Mouse (Mus musculus) limb, embryonic 14.5 days (tissue): ENCODE measurements around the gene Shank3. TPM values are rescaled to one million over a fixed set of nuclear protein-coding genes. Genes with fewer than 3 reads are reported as not detected.
A peak's percentile ranks its signal among the peaks of the same experiment; 100 is the strongest.

ENCODE experiments used
- ATAC-seq: fragments of 200-750 bp; cut with Nextera tagmentation; 2 replicates; pipeline ENCODE4 v1.8.0; 2017; ENCODE audit warnings: low read depth, moderate number of reproducible peaks, moderate TSS enrichment; ENCODE audit not compliant: low FRiP score
- DNase-seq: peaks from one replicate; pipeline ENCODE4 v3.0.0-alpha.2; 2015; ENCODE audit warnings: low spot score
- H3K27ac ChIP-seq: fragments of 300-500 bp; sonication (generic); replicated peaks from 2 replicates; pipeline ENCODE4 v1.5.1; 2014; ENCODE audit warnings: low read depth, mild to moderate bottlenecking, low read length, moderate library complexity, mixed read lengths
- H3K27me3 ChIP-seq: fragments of 300-500 bp; sonication (generic); 2 replicates; pipeline ENCODE4 v1.6.1; 2014; ENCODE audit warnings: low read length, mixed read lengths; ENCODE audit not compliant: control insufficient read depth, insufficient read depth
- H3K36me3 ChIP-seq: fragments of 300-500 bp; sonication (generic); 2 replicates; pipeline ENCODE4 v1.6.1; 2014; ENCODE audit warnings: mild to moderate bottlenecking, low read length, moderate library complexity, mixed read lengths; ENCODE audit not compliant: control insufficient read depth, insufficient read depth
- H3K4me1 ChIP-seq: fragments of 300-500 bp; sonication (generic); 2 replicates; pipeline ENCODE4 v1.6.1; 2014; ENCODE audit warnings: antibody characterized with exemption, low read length, mixed read lengths; ENCODE audit not compliant: control insufficient read depth, insufficient read depth
- H3K4me2 ChIP-seq: fragments of 300-500 bp; sonication (generic); replicated peaks from 2 replicates; pipeline ENCODE4 v1.6.1; 2014; ENCODE audit warnings: low read depth, mild to moderate bottlenecking, low read length, moderate library complexity; ENCODE audit not compliant: severe bottlenecking
- H3K4me3 ChIP-seq: fragments of 300-500 bp; sonication (generic); replicated peaks from 2 replicates; pipeline ENCODE4 v1.5.1; 2014; ENCODE audit warnings: low read length
- H3K9ac ChIP-seq: fragments of 300-500 bp; sonication (generic); 2 replicates; pipeline ENCODE4 v1.6.1; 2014; ENCODE audit warnings: mild to moderate bottlenecking, low read depth, low read length, moderate library complexity; ENCODE audit not compliant: severe bottlenecking
- H3K9me3 ChIP-seq: fragments of 300-500 bp; sonication (generic); 2 replicates; pipeline ENCODE4 v1.6.1; 2016; ENCODE audit warnings: low read length; ENCODE audit not compliant: control insufficient read depth
- POLR2A ChIP-seq: fragments of 200-500 bp; IDR thresholded peaks from 2 replicates; pipeline ENCODE4 v1.8.0; 2012; ENCODE audit warnings: inconsistent platforms, mild to moderate bottlenecking, moderate library complexity, borderline replicate concordance; ENCODE audit not compliant: insufficient read depth, insufficient read length; ENCODE audit errors: extremely low read depth
- WGBS: fragments of 180-500 bp; shearing (Covaris S2); extraction: QIAGEN DNeasy Blood & Tissue Kit; methylation state at CpG from one replicate; pipeline ENCODE4 v1.1.7; 2014; 5-methylcytosine and 5-hydroxymethylcytosine counted together
- polyA plus RNA-seq, 2 experiments: library from polyadenylated mRNA; depleted of rRNA in 1 of 2; stranded (reverse) in 1 of 2; unstranded in 1 of 2; fragments of >200 nt; fragmentation: Nextera tagmentation in 1 of 2; extraction: Ambion mirVana in 1 of 2; gene quantifications; 2 replicates each; pipeline versions ENCODE4 v1.2.1 to v1.2.3; 2012 to 2014

Gene Shank3
- polyA plus RNA-seq, 2 experiments = 2.4 to 18.4 TPM

DNA sequence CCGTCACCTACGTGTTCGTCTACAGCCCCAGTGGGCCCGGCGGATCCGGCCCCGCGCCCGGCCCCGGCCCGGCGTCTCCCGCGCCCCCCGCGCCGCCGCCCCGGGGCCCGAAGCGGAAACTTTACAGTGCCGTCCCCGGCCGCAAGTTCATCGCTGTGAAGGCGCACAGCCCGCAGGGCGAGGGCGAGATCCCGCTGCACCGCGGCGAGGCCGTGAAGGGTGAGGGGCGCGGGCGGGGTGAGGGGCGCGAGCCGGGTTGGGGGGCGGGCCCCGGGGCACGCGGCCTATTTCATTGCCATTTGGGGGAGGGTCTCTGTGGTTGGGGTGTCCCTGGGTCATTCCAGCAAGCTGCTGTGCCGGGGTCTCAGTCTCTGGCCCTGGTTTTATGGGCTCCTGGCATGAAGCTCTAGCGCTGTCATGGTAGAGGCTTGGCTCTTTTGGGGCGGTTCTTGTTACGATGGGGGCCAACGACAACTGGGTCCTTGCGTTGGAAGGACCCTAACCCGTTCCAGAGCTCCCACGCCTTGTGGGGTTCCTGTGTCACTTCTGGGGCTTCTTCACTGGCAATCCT is 24.7 kb downstream of the Shank3 start:
- peak overlapping the region; percentile 66 for H3K4me3 ChIP-seq
- 2% methylated on average over 26 of the region's 52 CpGs for WGBS
- peaks cover 5% of the 10 kb centered on the region; the same call in 1 of the 2 replicates for H3K36me3 ChIP-seq
- no peaks in the 10 kb centered on the region for H3K27me3 ChIP-seq
- H3K27ac ChIP-seq = no peak overlapping the region
- H3K9ac ChIP-seq = peak overlapping the region; percentile 73
- DNase-seq (no peak), ATAC-seq (peak; percentile 36)
- H3K4me1 ChIP-seq = 0 out of 2 replicates have a peak, but pooled peaks cover 3% of the 10 kb centered on the region
- no peak for TF ChIP-seq POLR2A
- peak overlapping the region; percentile 91 for H3K4me2 ChIP-seq
- no peaks in the 10 kb centered on the region for H3K9me3 ChIP-seq

GRCm38 (mm10) chr15:89524611-89525415 is 25.4 kb downstream of the Shank3 start:
- no peak for DNase-seq
- Histone ChIP-seq H3K9ac (peak overlapping the region; percentile 73), H3K9me3 (no peaks in the 10 kb centered on the region), H3K27me3 (no peaks in the 10 kb centered on the region), H3K27ac (no peak overlapping the region), H3K36me3 (peaks cover 5% of the 10 kb centered on the region; the same call in 1 of the 2 replicates), H3K4me1 (0 out of 2 replicates have a peak, but pooled peaks cover 3% of the 10 kb centered on the region), H3K4me2 (peak overlapping the region; percentile 91), H3K4me3 (peak overlapping the region; percentile 66)
- ATAC-seq = peak; percentile 10; the same call in 1 of the 2 replicates
- WGBS = 75% methylated on average over 8 of the region's 8 CpGs
- TF ChIP-seq POLR2A = no peak

DNA sequence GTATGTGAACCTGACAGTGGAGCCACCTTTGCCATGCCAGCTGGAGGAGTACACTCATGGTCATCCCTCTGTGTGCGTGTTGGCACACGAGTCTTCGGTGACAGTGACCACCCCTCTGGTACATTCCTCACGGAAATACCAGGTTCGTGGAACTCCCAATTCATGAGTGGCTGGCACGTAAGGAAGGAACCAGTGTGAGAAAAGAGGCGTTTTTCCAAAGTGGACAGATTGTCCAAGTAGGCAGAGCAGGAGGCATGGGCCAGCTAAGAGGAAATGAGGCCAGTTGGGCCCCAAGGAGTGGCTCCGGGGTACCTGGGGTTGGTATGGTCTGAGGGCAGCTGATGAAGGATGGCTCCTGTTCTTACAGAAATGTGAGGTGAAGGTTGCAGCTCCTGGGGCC is 26.0 kb downstream of the Shank3 start:
- WGBS = 92% methylated on average over 8 of the region's 8 CpGs
- no peak overlapping the region for H3K27ac ChIP-seq
- H3K4me1 ChIP-seq = 0 out of 2 replicates have a peak, but pooled peaks cover 3% of the 10 kb centered on the region
- no peak overlapping the region for H3K4me2 ChIP-seq
- H3K9me3 ChIP-seq = no peaks in the 10 kb centered on the region
- H3K27me3 ChIP-seq = no peaks in the 10 kb centered on the region
- no peak for DNase-seq
- H3K36me3 ChIP-seq = peaks cover 5% of the 10 kb centered on the region; the same call in 1 of the 2 replicates
- H3K9ac ChIP-seq = no peak overlapping the region
- H3K4me3 ChIP-seq = no peak overlapping the region
- TF ChIP-seq POLR2A = no peak
- ATAC-seq = no peak

GRCm38 (mm10) chr15:89525896-89526295 is 26.5 kb downstream of the Shank3 start:
- 78% methylated on average over 7 of the region's 7 CpGs for WGBS
- Histone ChIP-seq H3K9ac (no peak overlapping the region), H3K4me3 (no peak overlapping the region), H3K27ac (no peak overlapping the region), H3K9me3 (no peaks in the 10 kb centered on the region), H3K27me3 (no peaks in the 10 kb centered on the region), H3K4me2 (no peak overlapping the region), H3K36me3 (peaks cover 4% of the 10 kb centered on the region; the same call in 1 of the 2 replicates), H3K4me1 (0 out of 2 replicates have a peak, but pooled peaks cover 3% of the 10 kb centered on the region)
- DNase-seq (no peak), ATAC-seq (no peak)
- TF ChIP-seq POLR2A = no peak

- DNase-seq (no peak), ATAC-seq (no peak)
- Histone ChIP-seq H3K4me2 (no peak overlapping the region), H3K9me3 (no peaks in the 10 kb centered on the region), H3K4me1 (0 out of 2 replicates have a peak, but pooled peaks cover 3% of the 10 kb centered on the region), H3K27ac (no peak overlapping the region), H3K36me3 (no peaks in the 10 kb centered on the region), H3K27me3 (no peaks in the 10 kb centered on the region), H3K9ac (no peak overlapping the region), H3K4me3 (no peak overlapping the region)
- TF ChIP-seq POLR2A = no peak
- WGBS = 89% methylated on average over 19 of the region's 19 CpGs
Measured at GRCm38 (mm10) chr15:89526776-89527325, 27.4 kb downstream of the Shank3 start.
